12 mouse cellular contexts compared by ENCODE assay signal in genomic region chr4:75855688-75856296, GRCm38 (mm10).
DNase-seq lines count a peak whose midpoint lies in the region; ATAC-seq lines count a peak whose summit lies in the region.
"Had no signal": no experiment of that assay in that cellular context is flagged by ENCODE, and none has a peak within 500 bp of the region (broad histone marks: within the 10 kb centered on the region; RNA-seq: fewer than 3 reads in every experiment).

No protein-coding gene starts in this region.

- peak; percentile 12 for DNase-seq in retina, embryonic 14.5 days (ENCODE audit: low spot score)
- DNase-seq in retina, postnatal 1 day, result no peak
- peak; percentile 86 for DNase-seq in mesoderm, embryonic 11.5 days (ENCODE audit: low read depth, low spot score)
- DNase-seq in layer of hippocampus, adult 9-10 months (ENCODE audit: low spot score), result no peak
- DNase-seq in adrenal gland, postnatal 10 days, result no peak
- DNase-seq: cerebellum, adult 2 months; lung, postnatal 36 days; right cerebral cortex, postnatal 14 days; thymus, postnatal 25 days had no signal

- no peak overlapping the region for H3K4me2 ChIP-seq in forebrain, embryonic 12.5 days

- no peaks in the 10 kb centered on the region for H3K36me3 ChIP-seq in forebrain, embryonic 12.5 days (replicated peaks)

- 5% methylated on average over 6 of the region's 6 CpGs for WGBS in forebrain, embryonic 12.5 days

- H3K27ac ChIP-seq in forebrain, embryonic 12.5 days, result no peak overlapping the region
- H3K27ac ChIP-seq: liver, embryonic 14.5 days had no signal

- no peaks in the 10 kb centered on the region for H3K27me3 ChIP-seq in forebrain, embryonic 12.5 days

- H3K9ac ChIP-seq in forebrain, embryonic 12.5 days, result no peak overlapping the region
- H3K9ac ChIP-seq: liver, embryonic 14.5 days had no signal

- ATAC-seq in forebrain, embryonic 12.5 days (ENCODE audit: low FRiP score), result peak; percentile 67
- ATAC-seq in monocyte, adult 5-6 weeks (replicated peaks; ENCODE audit: insufficient number of reproducible peaks, low FRiP score, low TSS enrichment, poor library complexity, severe bottlenecking), result no peak

- H3K4me1 ChIP-seq in forebrain, embryonic 12.5 days, result peaks cover 11% of the 10 kb centered on the region; the same call in 1 of the 2 replicates

- no peak overlapping the region for H3K4me3 ChIP-seq in forebrain, embryonic 12.5 days (replicated peaks)

- H3K9me3 ChIP-seq in forebrain, embryonic 12.5 days, result no peaks in the 10 kb centered on the region

Comparison
In these comparisons a context has a peak if more than half of its experiments do, and no peak if none do; other contexts are left out.
1. DNase-seq: peak in retina, embryonic 14.5 days (single experiment) and mesoderm, embryonic 11.5 days (single experiment); none in retina, postnatal 1 day (single experiment), layer of hippocampus, adult 9-10 months (single experiment) and adrenal gland, postnatal 10 days (single experiment).